Mouse (Mus musculus): ENCODE results near the gene Prkg1. TPM values are rescaled to one million over a fixed set of nuclear protein-coding genes. Genes with fewer than 3 reads are reported as not detected.

Gene Prkg1
- total and polyA plus RNA-seq, 2 experiments = 0.27 to 3.4 TPM

- Histone ChIP-seq H3K36me3 (ENCODE audit: control insufficient read depth, insufficient read depth, low read length) (no peaks in the 10 kb centered on the region), H3K9ac (ENCODE audit: low read depth, low read length) (no peak overlapping the region), H3K4me3 (ENCODE audit: insufficient read depth, low read depth, low read length) (no peak overlapping the region), H3K27ac (replicated peaks; ENCODE audit: insufficient read depth, low read depth, low read length) (no peak overlapping the region), H3K27me3 (ENCODE audit: control insufficient read depth, insufficient read depth, low read length) (no peaks in the 10 kb centered on the region), H3K4me1 (ENCODE audit: control insufficient read depth, insufficient read depth, low read length) (no peaks in the 10 kb centered on the region), H3K79me2 (ENCODE audit: control insufficient read depth, insufficient read depth, low read length) (no peaks in the 10 kb centered on the region)
- peak; percentile 22 for DNase-seq (ENCODE audit: extremely low read depth, low read depth, low spot score)
- WGBS = 14% methylated on average over 4 of the region's 4 CpGs
- peak; percentile 63; the same call in 1 of the 2 replicates for TF ChIP-seq CTCF (IDR thresholded peaks at IDR 0.05; ENCODE audit: low read depth, low read length)
- TF ChIP-seq POLR2A (IDR thresholded peaks at IDR 0.05; ENCODE audit: extremely low read depth, insufficient read depth, low read length) = no peak
These were observed 422.7 kb downstream of the Prkg1 start for GRCm38 (mm10) chr19:31342150-31342549.

- 22% methylated on average over 1 of the region's 1 CpGs for WGBS
- DNase-seq (ENCODE audit: extremely low read depth, low read depth, low spot score) = no peak
- no peaks in the 10 kb centered on the region for H3K27me3 ChIP-seq (ENCODE audit: control insufficient read depth, insufficient read depth, low read length)
These were observed 423.9 kb downstream of the Prkg1 start for GRCm38 (mm10) chr19:31340898-31341297.

GRCm38 (mm10) chr19:31338355-31339101, 426.3 kb downstream of the Prkg1 start:
- H3K4me1 ChIP-seq (ENCODE audit: control insufficient read depth, insufficient read depth, low read length) = no peaks in the 10 kb centered on the region
- 76% methylated on average over 5 of the region's 5 CpGs for WGBS
- DNase-seq (ENCODE audit: extremely low read depth, low read depth, low spot score) = no peak
- no peaks in the 10 kb centered on the region for H3K36me3 ChIP-seq (ENCODE audit: control insufficient read depth, insufficient read depth, low read length)
- TF ChIP-seq POLR2A (IDR thresholded peaks at IDR 0.05; ENCODE audit: extremely low read depth, insufficient read depth, low read length) = no peak
- TF ChIP-seq CTCF (IDR thresholded peaks at IDR 0.05; ENCODE audit: low read depth, low read length) = no peak
- H3K79me2 ChIP-seq (ENCODE audit: control insufficient read depth, insufficient read depth, low read length) = no peaks in the 10 kb centered on the region
- H3K4me3 ChIP-seq (ENCODE audit: insufficient read depth, low read depth, low read length) = no peak overlapping the region
- H3K27me3 ChIP-seq (ENCODE audit: control insufficient read depth, insufficient read depth, low read length) = no peaks in the 10 kb centered on the region
- no peak overlapping the region for H3K27ac ChIP-seq (replicated peaks; ENCODE audit: insufficient read depth, low read depth, low read length)
- no peak overlapping the region for H3K9ac ChIP-seq (ENCODE audit: low read depth, low read length)

More at GRCm38 (mm10) chr19:31340898-31341297, 423.9 kb downstream of the Prkg1 start:
- Histone ChIP-seq H3K4me1 (ENCODE audit: control insufficient read depth, insufficient read depth, low read length) (no peaks in the 10 kb centered on the region), H3K4me3 (ENCODE audit: insufficient read depth, low read depth, low read length) (no peak overlapping the region), H3K9ac (ENCODE audit: low read depth, low read length) (no peak overlapping the region), H3K27ac (replicated peaks; ENCODE audit: insufficient read depth, low read depth, low read length) (no peak overlapping the region), H3K79me2 (ENCODE audit: control insufficient read depth, insufficient read depth, low read length) (no peaks in the 10 kb centered on the region), H3K36me3 (ENCODE audit: control insufficient read depth, insufficient read depth, low read length) (no peaks in the 10 kb centered on the region)
- TF ChIP-seq POLR2A (IDR thresholded peaks at IDR 0.05; ENCODE audit: extremely low read depth, insufficient read depth, low read length) (no peak), CTCF (IDR thresholded peaks at IDR 0.05; ENCODE audit: low read depth, low read length) (no peak)

- Histone ChIP-seq H3K36me3 (ENCODE audit: control insufficient read depth, insufficient read depth, low read length) (no peaks in the 10 kb centered on the region), H3K27ac (replicated peaks; ENCODE audit: insufficient read depth, low read depth, low read length) (no peak overlapping the region), H3K79me2 (ENCODE audit: control insufficient read depth, insufficient read depth, low read length) (no peaks in the 10 kb centered on the region), H3K4me1 (ENCODE audit: control insufficient read depth, insufficient read depth, low read length) (no peaks in the 10 kb centered on the region), H3K27me3 (ENCODE audit: control insufficient read depth, insufficient read depth, low read length) (no peaks in the 10 kb centered on the region), H3K4me3 (ENCODE audit: insufficient read depth, low read depth, low read length) (no peak overlapping the region), H3K9ac (ENCODE audit: low read depth, low read length) (no peak overlapping the region)
- WGBS = 64% methylated on average over 6 of the region's 6 CpGs
- DNase-seq (ENCODE audit: extremely low read depth, low read depth, low spot score) = peak; percentile 15
- TF ChIP-seq POLR2A (IDR thresholded peaks at IDR 0.05; ENCODE audit: extremely low read depth, insufficient read depth, low read length) (no peak), CTCF (IDR thresholded peaks at IDR 0.05; ENCODE audit: low read depth, low read length) (no peak)
These were observed 427.0 kb downstream of the Prkg1 start for GRCm38 (mm10) chr19:31337863-31338217.

GRCm38 (mm10) chr19:31337163-31337862, 427.5 kb downstream of the Prkg1 start:
- no peak for DNase-seq (ENCODE audit: extremely low read depth, low read depth, low spot score)
- H3K27ac ChIP-seq (replicated peaks; ENCODE audit: insufficient read depth, low read depth, low read length) = no peak overlapping the region
- no peaks in the 10 kb centered on the region for H3K79me2 ChIP-seq (ENCODE audit: control insufficient read depth, insufficient read depth, low read length)
- no peaks in the 10 kb centered on the region for H3K36me3 ChIP-seq (ENCODE audit: control insufficient read depth, insufficient read depth, low read length)
- no peak overlapping the region for H3K4me3 ChIP-seq (ENCODE audit: insufficient read depth, low read depth, low read length)
- no peak for TF ChIP-seq CTCF (IDR thresholded peaks at IDR 0.05; ENCODE audit: low read depth, low read length)
- no peak for TF ChIP-seq POLR2A (IDR thresholded peaks at IDR 0.05; ENCODE audit: extremely low read depth, insufficient read depth, low read length)
- no peak overlapping the region for H3K9ac ChIP-seq (ENCODE audit: low read depth, low read length)
- no peaks in the 10 kb centered on the region for H3K4me1 ChIP-seq (ENCODE audit: control insufficient read depth, insufficient read depth, low read length)
- H3K27me3 ChIP-seq (ENCODE audit: control insufficient read depth, insufficient read depth, low read length) = no peaks in the 10 kb centered on the region
- 57% methylated on average over 9 of the region's 9 CpGs for WGBS

- no peaks in the 10 kb centered on the region for H3K36me3 ChIP-seq (ENCODE audit: control insufficient read depth, insufficient read depth, low read length)
- H3K9ac ChIP-seq (ENCODE audit: low read depth, low read length) = no peak overlapping the region
- 84% methylated on average over 3 of the region's 3 CpGs for WGBS
- TF ChIP-seq POLR2A (IDR thresholded peaks at IDR 0.05; ENCODE audit: extremely low read depth, insufficient read depth, low read length) = no peak
- no peak for TF ChIP-seq CTCF (IDR thresholded peaks at IDR 0.05; ENCODE audit: low read depth, low read length)
- no peak overlapping the region for H3K27ac ChIP-seq (replicated peaks; ENCODE audit: insufficient read depth, low read depth, low read length)
- H3K27me3 ChIP-seq (ENCODE audit: control insufficient read depth, insufficient read depth, low read length) = no peaks in the 10 kb centered on the region
- DNase-seq (ENCODE audit: extremely low read depth, low read depth, low spot score) = no peak
- H3K4me3 ChIP-seq (ENCODE audit: insufficient read depth, low read depth, low read length) = no peak overlapping the region
- H3K4me1 ChIP-seq (ENCODE audit: control insufficient read depth, insufficient read depth, low read length) = no peaks in the 10 kb centered on the region
- no peaks in the 10 kb centered on the region for H3K79me2 ChIP-seq (ENCODE audit: control insufficient read depth, insufficient read depth, low read length)
These were observed 428.5 kb downstream of the Prkg1 start for GRCm38 (mm10) chr19:31336381-31336780.
